Mouse (Mus musculus) limb, embryonic 14.5 days (tissue): ENCODE measurements around the gene Fitm1. TPM values are rescaled to one million over a fixed set of nuclear protein-coding genes. Genes with fewer than 3 reads are reported as not detected.

Experiments
- ATAC-seq: fragments of 200-750 bp; cut with Nextera tagmentation; 2 replicates; pipeline ENCODE4 v1.8.0; 2017; ENCODE audit warnings: low read depth, moderate number of reproducible peaks, moderate TSS enrichment; ENCODE audit not compliant: low FRiP score
- DNase-seq: peaks from one replicate; pipeline ENCODE4 v3.0.0-alpha.2; 2015; ENCODE audit warnings: low spot score
- H3K27ac ChIP-seq: fragments of 300-500 bp; sonication (generic); replicated peaks from 2 replicates; pipeline ENCODE4 v1.5.1; 2014; ENCODE audit warnings: low read depth, mild to moderate bottlenecking, low read length, moderate library complexity, mixed read lengths
- H3K27me3 ChIP-seq: fragments of 300-500 bp; sonication (generic); 2 replicates; pipeline ENCODE4 v1.6.1; 2014; ENCODE audit warnings: low read length, mixed read lengths; ENCODE audit not compliant: control insufficient read depth, insufficient read depth
- H3K36me3 ChIP-seq: fragments of 300-500 bp; sonication (generic); 2 replicates; pipeline ENCODE4 v1.6.1; 2014; ENCODE audit warnings: mild to moderate bottlenecking, low read length, moderate library complexity, mixed read lengths; ENCODE audit not compliant: control insufficient read depth, insufficient read depth
- H3K4me1 ChIP-seq: fragments of 300-500 bp; sonication (generic); 2 replicates; pipeline ENCODE4 v1.6.1; 2014; ENCODE audit warnings: antibody characterized with exemption, low read length, mixed read lengths; ENCODE audit not compliant: control insufficient read depth, insufficient read depth
- H3K4me2 ChIP-seq: fragments of 300-500 bp; sonication (generic); replicated peaks from 2 replicates; pipeline ENCODE4 v1.6.1; 2014; ENCODE audit warnings: low read depth, mild to moderate bottlenecking, low read length, moderate library complexity; ENCODE audit not compliant: severe bottlenecking
- H3K4me3 ChIP-seq: fragments of 300-500 bp; sonication (generic); replicated peaks from 2 replicates; pipeline ENCODE4 v1.5.1; 2014; ENCODE audit warnings: low read length
- H3K9ac ChIP-seq: fragments of 300-500 bp; sonication (generic); 2 replicates; pipeline ENCODE4 v1.6.1; 2014; ENCODE audit warnings: mild to moderate bottlenecking, low read depth, low read length, moderate library complexity; ENCODE audit not compliant: severe bottlenecking
- H3K9me3 ChIP-seq: fragments of 300-500 bp; sonication (generic); 2 replicates; pipeline ENCODE4 v1.6.1; 2016; ENCODE audit warnings: low read length; ENCODE audit not compliant: control insufficient read depth
- POLR2A ChIP-seq: fragments of 200-500 bp; IDR thresholded peaks from 2 replicates; pipeline ENCODE4 v1.8.0; 2012; ENCODE audit warnings: inconsistent platforms, mild to moderate bottlenecking, moderate library complexity, borderline replicate concordance; ENCODE audit not compliant: insufficient read depth, insufficient read length; ENCODE audit errors: extremely low read depth
- WGBS: fragments of 180-500 bp; shearing (Covaris S2); extraction: QIAGEN DNeasy Blood & Tissue Kit; methylation state at CpG from one replicate; pipeline ENCODE4 v1.1.7; 2014; 5-methylcytosine and 5-hydroxymethylcytosine counted together
- polyA plus RNA-seq, 2 experiments: library from polyadenylated mRNA; depleted of rRNA in 1 of 2; stranded (reverse) in 1 of 2; unstranded in 1 of 2; fragments of >200 nt; fragmentation: Nextera tagmentation in 1 of 2; extraction: Ambion mirVana in 1 of 2; gene quantifications; 2 replicates each; pipeline versions ENCODE4 v1.2.1 to v1.2.3; 2012 to 2014

Fitm1 gene
- polyA plus RNA-seq (2012; rRNA removed) (30.9 and 43.0 TPM in 2 replicates), polyA plus RNA-seq (2014; fragmentation: Nextera tagmentation; extraction: Ambion mirVana) (19.1 and 26.9 TPM in 2 replicates)

DNA sequence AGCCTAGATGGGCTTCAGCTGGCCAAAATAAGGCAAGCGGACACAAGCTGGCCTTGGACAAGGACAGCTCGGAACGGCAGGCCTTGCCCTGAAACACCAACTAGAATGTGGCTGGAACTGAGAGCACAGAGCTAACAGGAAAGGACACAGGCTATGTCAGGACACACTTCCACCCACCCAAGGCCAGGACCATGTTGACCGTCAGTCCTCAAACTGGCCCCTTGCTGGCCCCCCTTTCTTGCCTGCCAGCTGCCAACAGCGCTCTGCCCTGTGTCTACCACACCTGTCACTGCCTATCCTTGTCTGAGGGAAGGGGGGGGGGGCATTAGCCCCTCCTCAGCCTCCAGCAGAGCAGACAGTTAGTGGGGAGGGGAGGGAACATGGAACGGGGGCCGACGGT lies at the start of gene Fitm1:
Gene Fitm1, plus strand, starts transcription at position 316 of the 400 bp plus-strand sequence.
- DNase-seq (peak; percentile 18), ATAC-seq (peak; percentile 51; the same call in 1 of the 2 replicates)
- 0 out of 2 replicates have a peak within 1 kb of the TSS, but pooled peaks have one; percentile 19 for H3K27ac ChIP-seq
- H3K4me1 ChIP-seq, result peaks cover 9% of the 10 kb centered on the region
- no peak for TF ChIP-seq POLR2A
- WGBS, result 58% methylated on average over 7 of the region's 8 CpGs
- H3K36me3 ChIP-seq, result peaks cover 4% of the 10 kb centered on the region; the same call in 1 of the 2 replicates
- H3K9ac ChIP-seq, result no peak within 1 kb of the TSS; the same call in 1 of the 2 replicates
- no peak within 1 kb of the TSS for H3K4me2 ChIP-seq
- no peaks in the 10 kb centered on the region for H3K27me3 ChIP-seq
- H3K4me3 ChIP-seq, result peak within 1 kb of the TSS; percentile 7; the same call in 1 of the 2 replicates
- H3K9me3 ChIP-seq, result no peaks in the 10 kb centered on the region

- WGBS, result 80% methylated on average over 2 of the region's 2 CpGs
- no peak overlapping the region for H3K4me3 ChIP-seq
- ATAC-seq, result no peak
- H3K9me3 ChIP-seq, result no peaks in the 10 kb centered on the region
- H3K4me1 ChIP-seq, result no peaks in the 10 kb centered on the region
- no peak overlapping the region for H3K4me2 ChIP-seq
- H3K9ac ChIP-seq, result no peak overlapping the region
- H3K27ac ChIP-seq, result no peak overlapping the region
- no peaks in the 10 kb centered on the region for H3K36me3 ChIP-seq
- TF ChIP-seq POLR2A, result no peak
- no peak for DNase-seq
- peaks cover 8% of the 10 kb centered on the region; the same call in 1 of the 2 replicates for H3K27me3 ChIP-seq
These were observed 48.7 kb upstream of the Fitm1 start for GRCm38 (mm10) chr14:55526674-55527073.

- H3K4me3 ChIP-seq, result no peak overlapping the region
- no peaks in the 10 kb centered on the region for H3K4me1 ChIP-seq
- no peak overlapping the region for H3K4me2 ChIP-seq
- ATAC-seq (no peak), DNase-seq (peak; percentile 32)
- TF ChIP-seq POLR2A, result no peak
- no peak overlapping the region for H3K9ac ChIP-seq
- no peaks in the 10 kb centered on the region for H3K9me3 ChIP-seq
- H3K27ac ChIP-seq, result no peak overlapping the region
- H3K36me3 ChIP-seq, result no peaks in the 10 kb centered on the region
- peaks cover 5% of the 10 kb centered on the region; the same call in 1 of the 2 replicates for H3K27me3 ChIP-seq
- 16% methylated on average over 3 of the region's 3 CpGs for WGBS
These were observed 47.5 kb upstream of the Fitm1 start for GRCm38 (mm10) chr14:55527940-55528339.

- no peak overlapping the region for H3K9ac ChIP-seq
- DNase-seq (no peak), ATAC-seq (no peak)
- no peak overlapping the region for H3K27ac ChIP-seq
- no peaks in the 10 kb centered on the region for H3K27me3 ChIP-seq
- no peak overlapping the region for H3K4me2 ChIP-seq
- H3K36me3 ChIP-seq, result no peaks in the 10 kb centered on the region
- 47% methylated on average over 6 of the region's 6 CpGs for WGBS
- no peak overlapping the region for H3K4me3 ChIP-seq
- no peaks in the 10 kb centered on the region for H3K9me3 ChIP-seq
- peaks cover 4% of the 10 kb centered on the region for H3K4me1 ChIP-seq
- no peak for TF ChIP-seq POLR2A
These were observed 39.2 kb upstream of the Fitm1 start for GRCm38 (mm10) chr14:55536116-55536745.

DNA sequence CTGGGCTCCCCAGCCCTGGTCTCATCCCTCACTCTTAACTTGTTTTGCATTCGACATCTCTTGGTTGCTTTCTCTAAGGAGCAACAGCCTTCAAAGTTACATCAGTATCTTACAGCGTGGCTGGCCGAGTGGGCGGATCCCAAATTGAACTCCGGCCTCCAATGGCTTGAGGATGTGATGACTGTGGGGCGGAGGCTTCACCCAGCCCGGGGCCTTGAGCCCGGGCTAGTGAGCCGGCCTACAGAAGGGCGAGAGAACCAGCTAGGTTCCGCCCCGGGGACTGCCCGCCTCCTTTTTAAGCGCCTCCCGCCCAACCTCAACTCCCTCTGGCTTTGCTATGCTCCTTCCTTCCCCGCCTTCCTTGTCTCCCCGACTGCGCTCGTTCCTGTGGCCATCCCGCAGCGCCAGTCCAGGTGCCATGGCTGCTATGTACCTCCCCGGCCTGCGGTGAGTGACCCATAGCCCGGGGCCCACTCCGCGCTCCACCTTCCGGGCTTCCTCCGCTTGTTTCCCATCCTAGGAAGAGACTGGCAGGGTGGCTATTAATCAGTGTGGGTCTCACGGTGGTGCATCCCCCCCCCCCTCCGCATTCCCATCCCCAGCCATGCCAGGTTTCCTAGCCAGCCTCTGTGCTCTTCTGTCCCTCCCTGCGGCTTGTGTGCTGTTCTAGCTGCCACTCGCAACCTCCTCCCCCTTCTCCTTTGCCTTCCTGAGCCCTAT lies 35.2 kb upstream of the Fitm1 start, which contains the start of gene Pck2:
Gene Pck2, plus strand, starts transcription at position 200 of the 720 bp plus-strand sequence.
- H3K27ac ChIP-seq, result peak within 1 kb of the TSS; percentile 74
- ATAC-seq (peak; percentile 92), DNase-seq (peak; percentile 86)
- WGBS, result under 1% methylated on average over 30 of the region's 32 CpGs
- H3K36me3 ChIP-seq, result peaks cover 25% of the 10 kb centered on the region
- H3K9ac ChIP-seq, result peak within 1 kb of the TSS; percentile 80
- H3K9me3 ChIP-seq, result no peaks in the 10 kb centered on the region
- H3K4me2 ChIP-seq, result peak within 1 kb of the TSS; percentile 80
- H3K4me1 ChIP-seq, result peaks cover 7% of the 10 kb centered on the region
- H3K27me3 ChIP-seq, result no peaks in the 10 kb centered on the region
- TF ChIP-seq POLR2A, result 0 out of 2 replicates have a peak, but pooled peaks have one; percentile 29
- peak within 1 kb of the TSS; percentile 62 for H3K4me3 ChIP-seq
